Mouse (Mus musculus): Measurements from ENCODE around the gene Krt18.
A peak's percentile ranks its signal among the peaks of the same experiment; 100 is the strongest.

Krt18 gene

GRCm38 (mm10) chr15:102012260-102012765, 15.7 kb upstream of the Krt18 start:
- no peak for DNase-seq (ENCODE audit: low spot score)

- DNase-seq (ENCODE audit: low spot score) = peak; percentile 87
Observed at GRCm38 (mm10) chr15:102013651-102014050, 14.3 kb upstream of the Krt18 start.

- no peak for DNase-seq (ENCODE audit: low spot score)
Observed at GRCm38 (mm10) chr15:102014848-102015247, 13.1 kb upstream of the Krt18 start.

- DNase-seq (ENCODE audit: low spot score) = peak; percentile 87
Observed at GRCm38 (mm10) chr15:102016096-102016495, 11.9 kb upstream of the Krt18 start.

- no peak for DNase-seq (ENCODE audit: low spot score)
Observed at GRCm38 (mm10) chr15:102016787-102017186, 11.2 kb upstream of the Krt18 start.

- peak; percentile 93 for DNase-seq (ENCODE audit: low spot score)
Observed at GRCm38 (mm10) chr15:102017918-102018463, 10.0 kb upstream of the Krt18 start.

- peak; percentile 6 for DNase-seq (ENCODE audit: low spot score)
Observed at GRCm38 (mm10) chr15:102022481-102022880, 5.5 kb upstream of the Krt18 start.

GRCm38 (mm10) chr15:102023888-102024287, 4.1 kb upstream of the Krt18 start:
- DNase-seq (ENCODE audit: low spot score) = no peak

GRCm38 (mm10) chr15:102025136-102025872, 2.7 kb upstream of the Krt18 start:
- peak; percentile 92 for DNase-seq (ENCODE audit: low spot score)

- DNase-seq (ENCODE audit: low spot score) = peak; percentile 90
Observed at GRCm38 (mm10) chr15:102026430-102026829, 1.6 kb upstream of the Krt18 start.

GRCm38 (mm10) chr15:102034121-102035053, 6.4 kb downstream of the Krt18 start:
- peak; percentile 64 for DNase-seq (ENCODE audit: low spot score)

GRCm38 (mm10) chr15:102040277-102040676, 12.3 kb downstream of the Krt18 start:
- peak; percentile 11 for DNase-seq (ENCODE audit: low spot score)

GRCm38 (mm10) chr15:102041951-102042350, 14.0 kb downstream of the Krt18 start:
- DNase-seq (ENCODE audit: low spot score) = no peak

- DNase-seq (ENCODE audit: low spot score) = peak; percentile 65
Observed at GRCm38 (mm10) chr15:102044745-102045144, 16.8 kb downstream of the Krt18 start.

GRCm38 (mm10) chr15:102045691-102046090, 17.7 kb downstream of the Krt18 start:
- DNase-seq (ENCODE audit: low spot score) = no peak

- no peak for DNase-seq (ENCODE audit: low spot score)
Observed at GRCm38 (mm10) chr15:102048006-102048405, 20.0 kb downstream of the Krt18 start.

- no peak for DNase-seq (ENCODE audit: low spot score)
Observed at GRCm38 (mm10) chr15:102049871-102050270, 21.9 kb downstream of the Krt18 start.

GRCm38 (mm10) chr15:102051920-102052683, 24.1 kb downstream of the Krt18 start:
- DNase-seq (ENCODE audit: low spot score) = peak; percentile 74

- no peak for DNase-seq (ENCODE audit: low spot score)
Observed at GRCm38 (mm10) chr15:102056495-102057174, 28.7 kb downstream of the Krt18 start.

- DNase-seq (ENCODE audit: low spot score) = peak; percentile 91
Observed at GRCm38 (mm10) chr15:102065661-102066325, 37.8 kb downstream of the Krt18 start.

Data from yolk sac, embryonic 10.5 days (tissue).